Mouse (Mus musculus) telencephalon, adult 2 months (tissue): ENCODE data around the gene Tmem98.

Experiments
- DNase-seq: peaks from one replicate; pipeline ENCODE4 v3.0.0-alpha.2; 2011; ENCODE audit warnings: low read depth, low spot score

Tmem98 gene

DNA sequence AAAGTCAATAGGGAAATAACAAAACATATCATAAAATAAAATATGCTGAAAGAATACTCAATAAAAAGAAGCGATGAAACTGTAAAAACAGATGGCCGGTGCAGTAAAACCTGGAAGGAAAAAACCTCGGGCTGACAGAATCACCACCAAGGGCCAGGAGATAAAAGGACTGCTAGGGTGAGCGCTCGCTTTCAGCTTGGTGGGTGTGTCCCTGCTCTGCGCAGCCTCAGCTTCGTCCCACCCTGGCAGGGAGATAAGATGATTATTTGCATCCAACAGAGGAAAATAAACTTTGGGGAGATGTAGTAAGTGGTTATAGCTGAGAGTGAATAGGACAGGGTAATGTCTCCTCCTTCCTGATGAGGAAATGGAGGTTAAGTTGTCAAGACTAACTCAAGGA, 44.9 kb downstream of the Tmem98 start:
- no peak for DNase-seq

- no peak for DNase-seq
Observed at GRCm38 (mm10) chr11:80856827-80857226, 46.9 kb downstream of the Tmem98 start.

DNA sequence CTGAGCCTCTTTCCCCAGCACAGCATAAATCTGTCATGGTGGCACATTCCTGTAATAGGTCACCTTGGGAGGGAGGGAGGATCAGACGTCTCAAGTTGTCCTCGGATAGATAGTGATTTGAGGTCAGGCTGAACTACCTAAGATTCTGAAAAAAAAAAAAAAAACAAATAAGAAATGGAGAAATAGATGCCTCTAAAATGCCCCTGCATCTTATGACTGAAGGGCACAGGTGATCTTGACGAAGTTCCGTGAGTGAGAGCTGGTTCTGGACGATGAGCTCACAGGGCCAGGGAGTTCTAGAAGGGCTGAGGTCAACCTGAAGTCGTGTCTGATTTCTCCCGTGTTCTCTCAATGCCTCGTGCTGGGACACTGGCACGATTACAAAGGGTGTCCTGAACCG, 48.1 kb downstream of the Tmem98 start, which contains the start of gene Spaca3:
Gene Spaca3, plus strand, starts transcription at position 301 of the 400 bp plus-strand sequence.
- no peak for DNase-seq

GRCm38 (mm10) chr11:80862941-80863340, 53.0 kb downstream of the Tmem98 start:
- no peak for DNase-seq

- no peak for DNase-seq
Observed at GRCm38 (mm10) chr11:80868039-80868438, 58.1 kb downstream of the Tmem98 start.
